Mouse (Mus musculus) intestine, embryonic 15.5 days (tissue): ENCODE measurements around the gene Ints5. TPM values are rescaled to one million over a fixed set of nuclear protein-coding genes. Genes with fewer than 3 reads are reported as not detected.
A peak's percentile ranks its signal among the peaks of the same experiment; 100 is the strongest.

Source experiments
- ATAC-seq: fragments of 200-750 bp; cut with Nextera tagmentation; 2 replicates; pipeline ENCODE4 v1.8.0; 2017; ENCODE audit warnings: moderate TSS enrichment, moderate library complexity
- H3K27ac ChIP-seq: fragments of 300-500 bp; sonication (generic); 2 replicates; pipeline ENCODE4 v1.5.1; 2015; ENCODE audit warnings: mild to moderate bottlenecking, inconsistent platforms
- H3K27me3 ChIP-seq: fragments of 300-500 bp; sonication (generic); replicated peaks from 2 replicates; pipeline ENCODE4 v1.6.1; 2015; ENCODE audit warnings: inconsistent platforms
- H3K36me3 ChIP-seq: fragments of 300-500 bp; sonication (generic); 2 replicates; pipeline ENCODE4 v1.6.1; 2015; ENCODE audit warnings: inconsistent platforms
- H3K4me1 ChIP-seq: fragments of 300-500 bp; sonication (generic); replicated peaks from 2 replicates; pipeline ENCODE4 v1.6.1; 2015; ENCODE audit warnings: inconsistent platforms
- H3K4me2 ChIP-seq: fragments of 300-500 bp; sonication (generic); replicated peaks from 2 replicates; pipeline ENCODE4 v1.6.1; 2015; ENCODE audit warnings: mild to moderate bottlenecking, inconsistent platforms
- H3K4me3 ChIP-seq: fragments of 300-500 bp; sonication (generic); replicated peaks from 2 replicates; pipeline ENCODE4 v1.5.1; 2015; ENCODE audit warnings: inconsistent platforms
- H3K9ac ChIP-seq: fragments of 300-500 bp; sonication (generic); 2 replicates; pipeline ENCODE4 v1.6.1; 2015; ENCODE audit warnings: inconsistent platforms
- H3K9me3 ChIP-seq: fragments of 300-500 bp; sonication (generic); 2 replicates; pipeline ENCODE4 v1.6.1; 2016; ENCODE audit warnings: inconsistent platforms
- WGBS: fragments of 180-500 bp; shearing (Covaris S2); methylation state at CpG from one replicate; pipeline ENCODE4 v1.1.7; 2015; 5-methylcytosine and 5-hydroxymethylcytosine counted together
- polyA plus RNA-seq: library from polyadenylated mRNA; unstranded; fragments of >200 nt; fragmentation: Nextera tagmentation; extraction: Ambion mirVana; gene quantifications from 2 replicates; pipeline ENCODE4 v1.2.1, GENCODE M21; 2015

Ints5 gene
- polyA plus RNA-seq, 1 experiment from 2014 or later: 41.5 TPM

- Histone ChIP-seq H3K9ac (peak overlapping the region; percentile 55), H3K9me3 (no peaks in the 10 kb centered on the region), H3K36me3 (peaks cover 15% of the 10 kb centered on the region), H3K27me3 (no peaks in the 10 kb centered on the region), H3K4me2 (peak overlapping the region; percentile 55), H3K27ac (peak overlapping the region; percentile 59), H3K4me3 (peak overlapping the region; percentile 68), H3K4me1 (peaks cover 6% of the 10 kb centered on the region)
- 43% methylated on average over 9 of the region's 9 CpGs for WGBS
- ATAC-seq: peak; percentile 44
Measured at GRCm38 (mm10) chr19:8870838-8871237, 22.0 kb upstream of the Ints5 start.

- under 1% methylated on average over 59 of the region's 59 CpGs for WGBS
- Histone ChIP-seq H3K4me1 (peaks cover 6% of the 10 kb centered on the region), H3K36me3 (peaks cover 15% of the 10 kb centered on the region), H3K9ac (peak within 1 kb of the TSS; percentile 85), H3K27me3 (no peaks in the 10 kb centered on the region), H3K9me3 (no peaks in the 10 kb centered on the region), H3K27ac (peak within 1 kb of the TSS; percentile 81), H3K4me2 (peak within 1 kb of the TSS; percentile 65), H3K4me3 (peak within 1 kb of the TSS; percentile 68)
- ATAC-seq: peak; percentile 98
Measured at GRCm38 (mm10) chr19:8871267-8872186, 21.3 kb upstream of the Ints5 start, which contains the start of gene Ubxn1. Ubxn1 (plus strand) TSS chr19:8871496.

- Histone ChIP-seq H3K9ac (peak overlapping the region; percentile 85), H3K4me3 (peak overlapping the region; percentile 68), H3K36me3 (peaks cover 15% of the 10 kb centered on the region), H3K9me3 (no peaks in the 10 kb centered on the region), H3K27me3 (no peaks in the 10 kb centered on the region), H3K4me1 (peaks cover 6% of the 10 kb centered on the region), H3K27ac (peak overlapping the region; percentile 81; the same call in 1 of the 2 replicates), H3K4me2 (peak overlapping the region; percentile 65)
- ATAC-seq: no peak
- 58% methylated on average over 10 of the region's 10 CpGs for WGBS
Measured at GRCm38 (mm10) chr19:8872266-8872840, 20.5 kb upstream of the Ints5 start.

GRCm38 (mm10) chr19:8875031-8875430, 17.8 kb upstream of the Ints5 start:
- Histone ChIP-seq H3K4me1 (peaks cover 10% of the 10 kb centered on the region), H3K36me3 (peaks cover 15% of the 10 kb centered on the region)

GRCm38 (mm10) chr19:8880311-8881033, 12.3 kb upstream of the Ints5 start, which contains the start of gene Uqcc3:
Uqcc3 (minus strand) TSS chr19:8880923.
- no peaks in the 10 kb centered on the region for H3K9me3 ChIP-seq
- no peaks in the 10 kb centered on the region for H3K27me3 ChIP-seq
- H3K36me3 ChIP-seq: peaks cover under 1% of the 10 kb centered on the region
- peak within 1 kb of the TSS; percentile 75 for H3K27ac ChIP-seq
- H3K4me3 ChIP-seq: peak within 1 kb of the TSS; percentile 71
- 0 out of 2 replicates have a peak, but pooled peaks cover 8% of the 10 kb centered on the region for H3K4me1 ChIP-seq
- peak within 1 kb of the TSS; percentile 86 for H3K9ac ChIP-seq
- ATAC-seq: peak; percentile 99
- peak within 1 kb of the TSS; percentile 82 for H3K4me2 ChIP-seq
- WGBS: under 1% methylated on average over 42 of the region's 42 CpGs

More at GRCm38 (mm10) chr19:8875031-8875430, 17.8 kb upstream of the Ints5 start:
- no peaks in the 10 kb centered on the region for H3K9me3 ChIP-seq
- 90% methylated on average over 7 of the region's 7 CpGs for WGBS
- no peak overlapping the region for H3K4me3 ChIP-seq
- no peak for ATAC-seq
- H3K4me2 ChIP-seq: no peak overlapping the region
- no peak overlapping the region for H3K9ac ChIP-seq
- H3K27me3 ChIP-seq: no peaks in the 10 kb centered on the region
- H3K27ac ChIP-seq: no peak overlapping the region

GRCm38 (mm10) chr19:8881034-8881392, 11.8 kb upstream of the Ints5 start:
- ATAC-seq: peak; percentile 10; the same call in 1 of the 2 replicates
- Histone ChIP-seq H3K9me3 (no peaks in the 10 kb centered on the region), H3K27ac (no peak overlapping the region), H3K4me2 (peak overlapping the region; percentile 82), H3K36me3 (no peaks in the 10 kb centered on the region), H3K27me3 (no peaks in the 10 kb centered on the region), H3K4me1 (0 out of 2 replicates have a peak, but pooled peaks cover 8% of the 10 kb centered on the region), H3K9ac (peak overlapping the region; percentile 86), H3K4me3 (peak overlapping the region; percentile 71)
- WGBS: 18% methylated on average over 3 of the region's 3 CpGs

GRCm38 (mm10) chr19:8883616-8884015, 9.2 kb upstream of the Ints5 start, which contains the start of the genes Lbhd1 and Gm49403:
Lbhd1 (plus strand) TSS chr19:8883732.
Gm49403 (plus strand) TSS chr19:8883930.
- Histone ChIP-seq H3K4me2 (no peak within 1 kb of the TSS), H3K9ac (no peak within 1 kb of the TSS), H3K36me3 (no peaks in the 10 kb centered on the region), H3K4me1 (peaks cover 13% of the 10 kb centered on the region; the same call in 1 of the 2 replicates), H3K27me3 (no peaks in the 10 kb centered on the region), H3K4me3 (no peak within 1 kb of the TSS), H3K9me3 (no peaks in the 10 kb centered on the region), H3K27ac (no peak within 1 kb of the TSS)
- WGBS: 75% methylated on average over 3 of the region's 3 CpGs
- ATAC-seq: no peak

GRCm38 (mm10) chr19:8886916-8887584, 5.8 kb upstream of the Ints5 start:
- peak overlapping the region; percentile 84 for H3K27ac ChIP-seq
- H3K9ac ChIP-seq: peak overlapping the region; percentile 78; the same call in 1 of the 2 replicates

GRCm38 (mm10) chr19:8887585-8888463, 5.0 kb upstream of the Ints5 start:
- peak overlapping the region; percentile 69 for H3K4me3 ChIP-seq
- WGBS: 15% methylated on average over 19 of the region's 19 CpGs
- peak overlapping the region; percentile 78 for H3K9ac ChIP-seq
- no peak for ATAC-seq
- H3K4me2 ChIP-seq: peak overlapping the region; percentile 57
- H3K9me3 ChIP-seq: no peaks in the 10 kb centered on the region
- peaks cover 9% of the 10 kb centered on the region for H3K4me1 ChIP-seq
- no peaks in the 10 kb centered on the region; the same call in 1 of the 2 replicates for H3K36me3 ChIP-seq
- H3K27ac ChIP-seq: peak overlapping the region; percentile 84
- no peaks in the 10 kb centered on the region for H3K27me3 ChIP-seq

More at GRCm38 (mm10) chr19:8886916-8887584, 5.8 kb upstream of the Ints5 start:
- no peaks in the 10 kb centered on the region for H3K9me3 ChIP-seq
- H3K36me3 ChIP-seq: no peaks in the 10 kb centered on the region; the same call in 1 of the 2 replicates
- no peak for ATAC-seq
- 35% methylated on average over 1 of the region's 1 CpGs for WGBS
- H3K4me2 ChIP-seq: peak overlapping the region; percentile 57
- no peaks in the 10 kb centered on the region for H3K27me3 ChIP-seq
- no peak overlapping the region for H3K4me3 ChIP-seq
- peaks cover 9% of the 10 kb centered on the region for H3K4me1 ChIP-seq

GRCm38 (mm10) chr19:8888511-8889385, 4.1 kb upstream of the Ints5 start, which contains the start of the genes 1810009A15Rik and Gm49416:
1810009A15Rik (plus strand) TSS chr19:8888853.
Gm49416 (plus strand) TSS chr19:8888926.
- Histone ChIP-seq H3K36me3 (no peaks in the 10 kb centered on the region; the same call in 1 of the 2 replicates), H3K27me3 (no peaks in the 10 kb centered on the region), H3K4me3 (peak within 1 kb of the TSS; percentile 69), H3K27ac (peak within 1 kb of the TSS; percentile 84), H3K4me1 (peaks cover 12% of the 10 kb centered on the region), H3K9ac (peak within 1 kb of the TSS; percentile 78), H3K9me3 (no peaks in the 10 kb centered on the region), H3K4me2 (peak within 1 kb of the TSS; percentile 57)
- WGBS: under 1% methylated on average over 58 of the region's 58 CpGs
- peak; percentile 95 for ATAC-seq
